Mouse (Mus musculus) B cell, adult 2 months (primary cell): ENCODE data around the gene Olfr1061.
"Not testable (repeated sequence)": the region's sequence is repeated elsewhere in the genome, so short reads cannot be mapped to it uniquely, and the experiment has no call there.

Experiments
- DNase-seq, 2 experiments: peaks; one replicate each; pipeline ENCODE4 v3.0.0; 2022

The Olfr1061 gene

GRCm38 (mm10) chr2:86413950-86414349, at the start of gene Olfr1061:
Gene Olfr1061, minus strand, starts transcription at chr2:86414050.
- DNase-seq = no peak

GRCm38 (mm10) chr2:86460434-86460833, 46.6 kb upstream of the Olfr1061 start:
- DNase-seq = no peak

- DNase-seq = no peak
These were observed 42.3 kb upstream of the Olfr1061 start, which contains the start of gene Olfr1066 for GRCm38 (mm10) chr2:86456169-86456568. Gene Olfr1066, minus strand, starts transcription at chr2:86456269.

GRCm38 (mm10) chr2:86450491-86450890, 36.6 kb upstream of the Olfr1061 start, which contains the start of gene Olfr1065:
Gene Olfr1065, minus strand, starts transcription at chr2:86450591.
- DNase-seq = not testable (repeated sequence)

- not testable (repeated sequence) for DNase-seq
These were observed 28.3 kb upstream of the Olfr1061 start for GRCm38 (mm10) chr2:86442101-86442500.

GRCm38 (mm10) chr2:86428511-86428910, 14.7 kb upstream of the Olfr1061 start:
- DNase-seq = not testable (repeated sequence)

GRCm38 (mm10) chr2:86426649-86427048, 12.8 kb upstream of the Olfr1061 start, which contains the start of gene Olfr1062:
Gene Olfr1062, minus strand, starts transcription at chr2:86426749.
- not testable (repeated sequence) for DNase-seq

- no peak for DNase-seq
These were observed 18.7 kb downstream of the Olfr1061 start for GRCm38 (mm10) chr2:86395114-86395513.

- not testable (repeated sequence) for DNase-seq
These were observed 25.4 kb downstream of the Olfr1061 start, which contains the start of gene Olfr1058 for GRCm38 (mm10) chr2:86388461-86388860. Gene Olfr1058, minus strand, starts transcription at chr2:86388561.

GRCm38 (mm10) chr2:86378293-86378692, 35.6 kb downstream of the Olfr1061 start, which contains the start of gene Olfr1057:
Gene Olfr1057, minus strand, starts transcription at chr2:86378393.
- no peak for DNase-seq

- not testable (repeated sequence) for DNase-seq
These were observed 47.5 kb downstream of the Olfr1061 start for GRCm38 (mm10) chr2:86366342-86366741.
